Mouse (Mus musculus) neural tube, embryonic 15.5 days (tissue): ENCODE measurements around the gene Ppfia4. TPM values are rescaled to one million over a fixed set of nuclear protein-coding genes. Genes with fewer than 3 reads are reported as not detected.

Source experiments
- ATAC-seq: fragments of 200-750 bp; cut with Nextera tagmentation; 2 replicates; pipeline ENCODE4 v1.8.0; 2017; ENCODE audit warnings: mild to moderate bottlenecking, moderate TSS enrichment, moderate library complexity; ENCODE audit not compliant: low FRiP score
- H3K27ac ChIP-seq: fragments of 300-500 bp; sonication (generic); replicated peaks from 2 replicates; pipeline ENCODE4 v1.5.1; 2015; ENCODE audit warnings: mild to moderate bottlenecking, inconsistent platforms
- H3K27me3 ChIP-seq: fragments of 300-500 bp; sonication (generic); replicated peaks from 2 replicates; pipeline ENCODE4 v1.6.1; 2015; ENCODE audit warnings: inconsistent platforms
- H3K36me3 ChIP-seq: fragments of 300-500 bp; sonication (generic); 2 replicates; pipeline ENCODE4 v1.6.1; 2015; ENCODE audit warnings: inconsistent platforms
- H3K4me1 ChIP-seq: fragments of 300-500 bp; sonication (generic); 2 replicates; pipeline ENCODE4 v1.6.1; 2015; ENCODE audit warnings: inconsistent platforms
- H3K4me2 ChIP-seq: fragments of 300-500 bp; sonication (generic); 2 replicates; pipeline ENCODE4 v1.6.1; 2015; ENCODE audit warnings: inconsistent platforms, mild to moderate bottlenecking, moderate library complexity
- H3K4me3 ChIP-seq: fragments of 300-500 bp; sonication (generic); replicated peaks from 2 replicates; pipeline ENCODE4 v1.5.1; 2015; ENCODE audit warnings: mild to moderate bottlenecking, inconsistent platforms
- H3K9ac ChIP-seq: fragments of 300-500 bp; sonication (generic); replicated peaks from 2 replicates; pipeline ENCODE4 v1.6.1; 2015; ENCODE audit warnings: mild to moderate bottlenecking, inconsistent platforms
- H3K9me3 ChIP-seq: fragments of 300-500 bp; sonication (generic); replicated peaks from 2 replicates; pipeline ENCODE4 v1.6.1; 2016; ENCODE audit warnings: inconsistent platforms
- WGBS: fragments of 180-500 bp; shearing (Covaris S2); methylation state at CpG from one replicate; pipeline ENCODE4 v1.1.7; 2015; ENCODE audit warnings: mixed read lengths; 5-methylcytosine and 5-hydroxymethylcytosine counted together
- polyA plus RNA-seq: library from polyadenylated mRNA; unstranded; fragments of >200 nt; fragmentation: Nextera tagmentation; extraction: Ambion mirVana; gene quantifications from 2 replicates; pipeline ENCODE4 v1.2.1, GENCODE M21; 2015

Ppfia4 gene
- polyA plus RNA-seq, 1 experiment from 2014 or later = 31.6 TPM

- H3K27me3 ChIP-seq = no peaks in the 10 kb centered on the region
- H3K4me2 ChIP-seq = no peak overlapping the region
- H3K27ac ChIP-seq = no peak overlapping the region
- no peak overlapping the region for H3K4me3 ChIP-seq
- no peaks in the 10 kb centered on the region for H3K9me3 ChIP-seq
- H3K4me1 ChIP-seq = peaks cover 15% of the 10 kb centered on the region
- H3K36me3 ChIP-seq = no peaks in the 10 kb centered on the region; the same call in 1 of the 2 replicates
- 82% methylated on average over 11 of the region's 11 CpGs for WGBS
- no peak for ATAC-seq
- no peak overlapping the region for H3K9ac ChIP-seq
Observed at GRCm38 (mm10) chr1:134336958-134337710, 4.4 kb upstream of the Ppfia4 start.

DNA sequence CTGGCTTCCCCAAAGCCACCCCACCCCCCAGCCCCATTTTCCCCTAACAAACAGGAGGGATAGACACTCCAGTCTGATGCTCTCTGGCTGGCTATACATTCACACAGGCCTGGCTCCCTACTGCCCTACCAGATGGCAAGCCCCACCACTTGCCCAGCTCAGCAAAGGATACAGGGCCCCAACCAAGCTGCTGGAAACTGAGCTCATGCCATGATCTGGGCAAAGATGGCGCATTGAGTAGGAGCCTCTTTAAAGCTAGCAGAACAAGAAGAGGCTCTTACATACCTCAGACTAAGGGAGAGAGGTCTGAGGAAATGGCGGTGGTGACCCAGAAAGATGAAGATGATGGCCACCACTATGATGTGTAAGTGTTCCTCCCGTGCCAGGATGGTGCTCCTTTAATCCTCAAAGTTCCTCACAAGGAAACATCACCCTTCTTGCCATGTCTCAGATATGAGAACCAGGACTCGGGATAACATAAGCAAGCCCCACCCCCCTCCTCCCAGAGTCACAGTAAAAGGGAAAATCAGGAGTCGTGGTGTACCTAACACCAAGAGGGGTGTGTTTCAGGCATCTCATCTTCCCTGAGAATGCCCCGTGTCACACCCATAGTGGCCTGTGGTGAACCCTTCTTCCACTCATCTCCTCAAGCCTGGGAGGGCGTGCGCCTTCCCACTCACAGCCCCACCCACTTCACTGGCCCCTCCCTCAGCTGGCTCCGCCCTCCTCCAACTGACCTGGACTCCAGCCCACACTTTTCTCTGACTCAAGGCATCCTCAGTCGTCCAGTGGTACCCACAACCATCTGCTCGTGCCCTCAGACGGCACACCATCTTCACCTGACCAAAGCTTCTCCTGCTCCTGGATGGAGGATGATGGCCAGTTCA is 3.4 kb upstream of the Ppfia4 start:
- no peak for ATAC-seq
- H3K36me3 ChIP-seq = no peaks in the 10 kb centered on the region; the same call in 1 of the 2 replicates
- H3K27ac ChIP-seq = no peak overlapping the region
- no peak overlapping the region for H3K9ac ChIP-seq
- no peaks in the 10 kb centered on the region for H3K27me3 ChIP-seq
- no peaks in the 10 kb centered on the region for H3K9me3 ChIP-seq
- H3K4me1 ChIP-seq = peaks cover 11% of the 10 kb centered on the region
- H3K4me3 ChIP-seq = no peak overlapping the region
- H3K4me2 ChIP-seq = no peak overlapping the region
- 89% methylated on average over 12 of the region's 12 CpGs for WGBS

DNA sequence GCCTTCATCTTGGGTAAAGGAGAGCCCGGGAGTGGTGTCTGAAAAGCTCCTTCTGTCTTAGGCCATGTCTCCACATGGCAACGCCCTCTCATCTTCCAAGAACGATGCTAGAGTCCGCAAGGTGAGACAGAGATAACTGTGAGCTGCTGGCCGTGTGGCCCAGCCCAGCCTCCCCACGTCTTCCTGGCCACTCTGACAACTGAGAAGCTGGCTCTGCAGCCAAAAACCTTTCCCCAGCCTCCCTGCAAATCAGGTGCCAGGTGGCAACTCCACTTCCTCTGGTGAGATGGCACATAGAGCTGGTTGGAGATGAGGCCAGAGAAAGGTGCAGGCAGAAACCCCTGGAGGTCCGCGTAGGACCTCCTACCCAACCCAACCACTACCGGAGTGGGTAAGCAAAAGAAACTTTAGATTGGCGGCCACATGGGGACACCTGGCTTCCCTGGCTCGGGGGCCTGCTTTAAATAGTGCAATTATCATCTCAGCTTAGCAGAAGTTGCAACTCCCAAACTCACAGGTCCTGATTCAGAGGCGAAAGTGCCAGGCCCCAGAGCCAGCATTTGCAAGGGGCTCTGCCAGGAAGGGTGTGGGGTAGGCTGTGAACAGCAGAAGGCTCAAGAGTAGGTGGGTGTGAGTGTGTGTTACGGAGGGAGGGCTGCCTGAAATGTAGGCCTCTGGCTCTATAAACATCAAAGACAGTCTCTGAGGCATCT is 2.6 kb upstream of the Ppfia4 start:
- H3K27ac ChIP-seq = no peak overlapping the region
- H3K4me3 ChIP-seq = no peak overlapping the region
- no peak for ATAC-seq
- no peaks in the 10 kb centered on the region for H3K9me3 ChIP-seq
- WGBS = 77% methylated on average over 13 of the region's 13 CpGs
- H3K36me3 ChIP-seq = no peaks in the 10 kb centered on the region; the same call in 1 of the 2 replicates
- peaks cover 11% of the 10 kb centered on the region for H3K4me1 ChIP-seq
- no peak overlapping the region for H3K4me2 ChIP-seq
- no peak overlapping the region for H3K9ac ChIP-seq
- no peaks in the 10 kb centered on the region for H3K27me3 ChIP-seq

DNA sequence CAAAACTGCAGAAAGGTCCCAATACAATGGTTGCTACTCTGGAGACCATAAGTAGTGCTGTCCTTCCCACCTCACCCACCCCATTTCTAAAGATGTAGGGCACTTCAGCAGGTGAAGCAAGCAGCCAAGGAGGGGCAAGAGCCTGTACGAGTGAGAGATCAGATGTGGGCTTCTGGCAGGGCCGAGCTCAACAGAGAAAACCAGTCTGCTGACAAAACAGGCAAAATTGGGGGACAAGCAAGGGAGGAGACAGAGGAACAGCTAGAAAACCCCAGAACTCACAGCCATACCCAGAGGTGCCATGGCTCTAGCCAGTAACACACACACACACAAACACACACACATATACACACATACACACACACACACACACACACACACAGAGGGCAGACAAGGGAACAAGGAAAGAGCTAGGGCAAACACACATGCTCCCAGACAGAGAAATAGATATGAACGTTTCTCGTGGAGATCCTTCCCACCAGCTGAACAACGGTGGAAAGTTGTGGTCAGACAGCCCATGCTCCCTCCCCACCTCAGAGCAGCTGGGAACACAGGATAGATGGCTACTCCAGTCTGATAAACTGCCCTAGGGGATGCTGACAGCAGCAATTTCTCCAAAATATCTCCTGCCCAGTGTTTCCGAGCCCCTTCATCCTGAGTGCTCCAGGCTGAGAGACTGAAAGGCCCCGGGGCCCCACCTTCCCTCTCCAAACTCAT is 1.5 kb upstream of the Ppfia4 start:
- Histone ChIP-seq H3K36me3 (no peaks in the 10 kb centered on the region; the same call in 1 of the 2 replicates), H3K9ac (no peak overlapping the region), H3K4me3 (no peak overlapping the region), H3K9me3 (no peaks in the 10 kb centered on the region), H3K4me2 (no peak overlapping the region), H3K27ac (no peak overlapping the region), H3K4me1 (peaks cover 11% of the 10 kb centered on the region), H3K27me3 (no peaks in the 10 kb centered on the region)
- no peak for ATAC-seq
- WGBS = 78% methylated on average over 7 of the region's 7 CpGs

DNA sequence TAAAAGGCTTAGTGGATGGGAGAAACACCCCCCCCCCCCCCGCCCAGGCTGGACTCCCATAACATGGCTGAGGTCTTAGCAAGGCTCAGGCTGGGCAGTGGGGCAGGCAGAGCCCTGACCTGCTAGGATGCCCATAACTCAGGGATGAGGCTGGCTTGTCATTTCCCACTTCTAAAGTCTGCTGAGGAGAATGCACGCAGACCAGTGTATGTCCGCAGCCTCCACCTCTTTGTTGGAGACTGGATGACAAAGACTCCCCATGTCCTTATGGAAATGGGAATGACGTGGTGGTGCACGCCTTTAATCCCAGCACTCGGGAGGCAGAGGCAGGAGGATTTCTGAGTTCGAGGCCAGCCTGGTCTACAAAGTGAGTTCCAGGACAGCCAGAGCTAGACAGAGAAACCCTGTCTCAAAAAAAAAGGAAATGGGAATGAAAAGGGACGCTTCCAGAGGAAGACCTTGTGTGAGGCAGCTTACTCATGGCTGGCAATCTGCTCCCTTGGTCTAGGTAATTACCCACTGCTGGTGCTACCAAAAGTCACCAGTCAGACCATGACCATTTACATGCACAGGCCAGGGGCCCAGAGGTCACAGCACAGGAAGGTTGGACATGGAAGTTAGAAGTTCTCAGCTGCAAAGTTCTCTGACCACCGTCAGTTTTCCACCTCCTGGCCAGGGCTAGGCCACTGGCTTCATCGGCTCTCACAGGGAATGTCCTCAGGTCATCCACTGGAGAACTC is 813 bp upstream of the Ppfia4 start:
- Histone ChIP-seq H3K4me2 (no peak overlapping the region), H3K4me1 (peaks cover 11% of the 10 kb centered on the region), H3K27ac (no peak overlapping the region), H3K27me3 (no peaks in the 10 kb centered on the region), H3K9ac (no peak overlapping the region), H3K36me3 (no peaks in the 10 kb centered on the region), H3K9me3 (no peaks in the 10 kb centered on the region), H3K4me3 (no peak overlapping the region)
- WGBS = 83% methylated on average over 10 of the region's 10 CpGs
- no peak for ATAC-seq

DNA sequence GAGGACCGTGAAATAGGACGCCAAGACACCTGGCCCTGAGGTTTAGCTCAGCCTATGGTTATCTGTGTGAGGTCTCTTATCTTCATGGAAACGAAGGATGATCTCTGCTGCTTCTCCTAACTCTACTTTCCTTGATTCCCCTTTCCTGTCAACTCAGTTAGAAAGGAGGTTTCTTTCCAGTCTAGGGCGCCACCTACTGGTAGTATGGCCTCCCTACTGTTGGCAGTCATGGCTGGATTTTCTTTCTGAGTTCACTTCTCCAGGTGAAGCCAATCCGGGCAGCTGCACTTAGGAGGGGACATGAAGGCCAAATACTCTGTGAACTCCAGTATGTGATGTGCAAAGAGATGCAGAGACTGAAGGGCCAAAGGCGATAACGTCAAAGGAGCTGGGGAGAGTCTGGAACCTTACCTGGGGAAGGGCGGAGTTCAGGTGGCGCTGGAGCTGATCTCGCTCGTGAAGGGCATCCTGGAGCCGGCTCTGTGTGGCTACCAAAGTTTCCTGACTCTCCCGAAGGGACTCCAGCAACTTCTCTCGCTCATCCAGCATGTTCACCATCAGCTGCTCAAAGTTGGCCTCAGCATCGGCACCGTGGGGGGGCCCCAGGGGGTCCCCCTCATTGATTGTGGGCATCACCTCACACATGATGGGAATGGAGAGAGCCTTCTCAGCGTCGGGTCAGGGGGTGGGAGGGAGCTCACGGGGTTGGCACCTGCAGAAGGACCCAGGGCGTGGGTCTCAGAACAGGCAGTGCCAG is 671 bp downstream of the Ppfia4 start:
- 64% methylated on average over 20 of the region's 20 CpGs for WGBS
- ATAC-seq = 0 out of 2 replicates have a peak, but pooled peaks have one; percentile 34
- H3K36me3 ChIP-seq = peaks cover 5% of the 10 kb centered on the region; the same call in 1 of the 2 replicates
- no peaks in the 10 kb centered on the region for H3K27me3 ChIP-seq
- no peak overlapping the region for H3K9ac ChIP-seq
- peaks cover 11% of the 10 kb centered on the region for H3K4me1 ChIP-seq
- no peaks in the 10 kb centered on the region for H3K9me3 ChIP-seq
- H3K4me3 ChIP-seq = no peak overlapping the region
- no peak overlapping the region for H3K27ac ChIP-seq
- no peak overlapping the region for H3K4me2 ChIP-seq

DNA sequence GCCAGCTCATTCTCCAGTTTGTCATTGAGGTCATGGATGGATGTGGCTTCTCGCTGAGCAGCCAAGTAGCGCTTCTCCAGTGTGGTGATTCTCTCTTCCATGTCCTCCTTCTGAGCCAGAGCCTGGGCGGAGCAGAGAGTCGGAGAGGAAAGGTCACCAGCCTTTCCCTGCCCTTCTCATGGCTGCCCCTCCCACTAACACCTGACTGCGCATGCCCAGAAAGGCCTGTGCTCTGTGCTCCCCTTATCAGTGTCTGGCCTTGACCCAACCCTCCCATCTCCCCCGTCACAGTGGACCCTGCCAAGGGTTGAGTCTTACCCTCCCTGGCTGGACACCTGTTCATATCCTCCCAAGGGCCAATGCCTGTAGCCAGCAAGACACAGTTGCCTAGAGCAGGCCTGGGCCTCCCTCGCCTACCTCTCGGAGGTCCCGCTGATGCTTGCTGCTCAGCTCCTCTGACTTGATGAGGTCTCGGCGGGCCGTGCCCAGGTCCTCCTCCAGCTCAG is 5.8 kb downstream of the Ppfia4 start:
- H3K4me2 ChIP-seq = no peak overlapping the region
- H3K27ac ChIP-seq = no peak overlapping the region
- no peaks in the 10 kb centered on the region for H3K9me3 ChIP-seq
- 92% methylated on average over 12 of the region's 12 CpGs for WGBS
- no peak overlapping the region for H3K9ac ChIP-seq
- peaks cover 30% of the 10 kb centered on the region for H3K36me3 ChIP-seq
- no peaks in the 10 kb centered on the region for H3K4me1 ChIP-seq
- H3K27me3 ChIP-seq = no peaks in the 10 kb centered on the region
- no peak overlapping the region for H3K4me3 ChIP-seq
- ATAC-seq = no peak

DNA sequence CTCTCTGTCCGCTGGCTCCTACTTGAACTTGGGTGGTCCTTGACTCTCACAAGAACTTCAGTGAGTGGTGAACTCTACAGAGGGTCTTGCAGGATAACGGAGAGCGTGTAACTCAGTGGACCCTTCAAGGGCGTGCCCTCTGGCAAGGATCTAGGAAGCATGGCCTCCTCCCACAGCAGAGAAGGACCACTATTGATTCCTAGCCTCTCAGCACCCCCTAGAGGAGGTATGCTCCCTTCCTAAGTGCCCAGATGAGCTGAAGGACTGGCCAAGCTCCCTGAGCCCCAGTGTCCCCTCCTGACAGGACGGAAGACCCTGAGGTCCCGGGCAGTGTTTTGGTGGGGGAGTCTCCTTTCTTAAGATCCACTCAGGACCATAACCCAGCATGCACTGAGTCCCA is 10.1 kb downstream of the Ppfia4 start:
- no peak for ATAC-seq
- no peak overlapping the region for H3K4me2 ChIP-seq

DNA sequence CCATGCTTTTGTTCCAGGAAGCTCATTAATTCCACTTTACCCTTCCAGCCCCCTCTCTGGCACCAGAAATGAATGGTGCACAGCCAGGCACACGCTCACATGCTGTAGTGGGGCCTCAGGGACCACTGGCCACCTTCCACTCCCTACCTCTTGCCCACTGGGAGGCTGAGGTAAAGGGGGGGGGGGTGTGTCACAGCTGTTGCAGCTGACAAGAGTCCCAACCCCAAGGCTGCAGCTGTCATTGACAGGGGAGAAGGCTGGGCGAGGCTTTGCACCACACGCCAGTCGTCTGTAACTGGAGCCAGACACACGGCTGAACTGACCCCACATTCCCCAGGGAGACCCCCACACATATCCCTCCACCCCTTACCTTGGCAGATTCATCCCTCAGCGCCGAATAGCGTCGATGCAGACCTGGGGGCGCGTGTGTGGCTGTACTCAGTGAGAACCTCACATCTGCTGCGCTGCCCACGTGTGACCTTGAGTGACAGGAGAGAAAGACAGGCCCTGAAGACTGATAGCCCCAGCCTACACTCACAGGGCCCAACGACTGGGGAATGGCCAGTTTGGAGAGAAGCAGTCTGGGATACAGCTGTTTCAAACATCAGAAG is 11.9 kb downstream of the Ppfia4 start:
- Histone ChIP-seq H3K36me3 (peaks cover 35% of the 10 kb centered on the region), H3K27me3 (no peaks in the 10 kb centered on the region), H3K4me3 (no peak overlapping the region), H3K9ac (no peak overlapping the region), H3K9me3 (no peaks in the 10 kb centered on the region), H3K27ac (no peak overlapping the region), H3K4me1 (peaks cover 6% of the 10 kb centered on the region), H3K4me2 (no peak overlapping the region)
- 38% methylated on average over 14 of the region's 14 CpGs for WGBS
- ATAC-seq = peak; percentile 36; the same call in 1 of the 2 replicates

More for the DNA sequence above, 10.1 kb downstream of the Ppfia4 start:
- Histone ChIP-seq H3K4me1 (peaks cover 6% of the 10 kb centered on the region), H3K36me3 (peaks cover 32% of the 10 kb centered on the region), H3K9me3 (no peaks in the 10 kb centered on the region), H3K9ac (no peak overlapping the region), H3K27me3 (no peaks in the 10 kb centered on the region), H3K4me3 (no peak overlapping the region), H3K27ac (no peak overlapping the region)
- WGBS = 93% methylated on average over 6 of the region's 6 CpGs

- Histone ChIP-seq H3K27ac (no peak overlapping the region), H3K27me3 (no peaks in the 10 kb centered on the region), H3K36me3 (peaks cover 30% of the 10 kb centered on the region), H3K9ac (no peak overlapping the region), H3K9me3 (no peaks in the 10 kb centered on the region), H3K4me3 (no peak overlapping the region), H3K4me1 (peaks cover 6% of the 10 kb centered on the region), H3K4me2 (no peak overlapping the region)
- 55% methylated on average over 5 of the region's 5 CpGs for WGBS
- ATAC-seq = no peak
Observed at GRCm38 (mm10) chr1:134318261-134318660, 14.5 kb downstream of the Ppfia4 start.
